Mouse (Mus musculus): Measurements from ENCODE around the gene Casp7.

- TF ChIP-seq CEBPB (IDR thresholded peaks at IDR 0.05; ENCODE audit: low read depth) (no peak), CTCF (IDR thresholded peaks at IDR 0.05; ENCODE audit: control insufficient read depth, insufficient read depth, insufficient read length) (no peak), MAX (IDR thresholded peaks at IDR 0.05) (no peak), USF1 (IDR thresholded peaks at IDR 0.05; ENCODE audit: low read depth) (no peak), MYOD1 (IDR thresholded peaks at IDR 0.05; ENCODE audit: control insufficient read depth, insufficient read length, low read depth) (no peak), MYOG (IDR thresholded peaks at IDR 0.05; ENCODE audit: control insufficient read depth, extremely low read depth, insufficient read length) (no peak)
These were observed 90.0 kb downstream of the Casp7 start for GRCm38 (mm10) chr19:56486926-56487325.
